Mouse (Mus musculus) olfactory bulb, adult 2 months (tissue): ENCODE data around the gene Mtcl1. TPM values are rescaled to one million over a fixed set of nuclear protein-coding genes. Genes with fewer than 3 reads are reported as not detected.
A peak's percentile ranks its signal among the peaks of the same experiment; 100 is the strongest.

ENCODE experiments used
- H3K27ac ChIP-seq: fragments of 200-500 bp; 2 replicates; pipeline ENCODE4 v1.5.1; 2012; ENCODE audit warnings: low read depth, low read length; ENCODE audit not compliant: insufficient read depth
- H3K4me1 ChIP-seq: fragments of 200-500 bp; 2 replicates; pipeline ENCODE4 v1.6.1; 2012; ENCODE audit warnings: low read length; ENCODE audit not compliant: control insufficient read depth, insufficient read depth
- H3K4me3 ChIP-seq: fragments of 200-500 bp; 2 replicates; pipeline ENCODE4 v1.5.1; 2012; ENCODE audit warnings: mild to moderate bottlenecking, low read depth, low read length, moderate library complexity; ENCODE audit not compliant: insufficient read depth
- CTCF ChIP-seq: fragments of 200-500 bp; IDR thresholded peaks from 2 replicates; pipeline ENCODE4 v1.5.1; 2012; ENCODE audit warnings: low read depth, mild to moderate bottlenecking, low read length, moderate library complexity; ENCODE audit not compliant: insufficient read depth
- POLR2A ChIP-seq: fragments of 200-500 bp; IDR thresholded peaks from 2 replicates; pipeline ENCODE4 v1.6.1; 2012; ENCODE audit warnings: mild to moderate bottlenecking, low read depth, low read length, moderate library complexity; ENCODE audit not compliant: insufficient read depth
- WGBS: fragments of 180-500 bp; shearing (Covaris S2); methylation state at CpG from one replicate; pipeline ENCODE4 v1.1.7; 2018; 5-methylcytosine and 5-hydroxymethylcytosine counted together
- polyA plus RNA-seq: library from polyadenylated mRNA; stranded (reverse); fragments of >200 nt; gene quantifications from 2 replicates; pipeline ENCODE4 v1.2.4, GENCODE M21; 2012; ENCODE audit warnings: low replicate concordance; ENCODE audit not compliant: missing spikeins, insufficient read depth, insufficient read length

The Mtcl1 gene
- polyA plus RNA-seq, 1 experiment = not detected

DNA sequence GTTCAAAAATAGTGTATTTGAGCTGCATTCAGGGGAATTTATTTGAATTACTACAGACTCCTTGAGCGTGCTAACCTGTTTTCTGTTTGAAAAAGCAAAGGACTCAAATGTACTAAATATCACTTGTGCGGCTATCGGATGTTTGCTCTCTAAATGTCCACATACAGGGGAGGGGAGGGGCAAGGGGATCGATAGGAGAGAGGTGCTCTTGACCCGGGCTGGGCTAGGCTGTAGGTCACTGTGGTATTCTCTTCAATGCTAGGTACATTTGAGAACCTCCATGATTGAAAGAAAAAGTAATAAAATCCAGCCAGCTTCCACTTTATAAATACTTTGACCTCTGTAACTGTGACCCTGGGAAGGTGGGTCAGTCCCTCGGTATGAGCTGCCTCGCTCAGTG is 33.1 kb downstream of the Mtcl1 start:
- Histone ChIP-seq H3K27ac (peak overlapping the region; percentile 47), H3K4me3 (peak overlapping the region; percentile 29), H3K4me1 (peaks cover 24% of the 10 kb centered on the region)
- WGBS = 62% methylated on average over 7 of the region's 7 CpGs
- TF ChIP-seq CTCF (no peak), POLR2A (no peak)

DNA sequence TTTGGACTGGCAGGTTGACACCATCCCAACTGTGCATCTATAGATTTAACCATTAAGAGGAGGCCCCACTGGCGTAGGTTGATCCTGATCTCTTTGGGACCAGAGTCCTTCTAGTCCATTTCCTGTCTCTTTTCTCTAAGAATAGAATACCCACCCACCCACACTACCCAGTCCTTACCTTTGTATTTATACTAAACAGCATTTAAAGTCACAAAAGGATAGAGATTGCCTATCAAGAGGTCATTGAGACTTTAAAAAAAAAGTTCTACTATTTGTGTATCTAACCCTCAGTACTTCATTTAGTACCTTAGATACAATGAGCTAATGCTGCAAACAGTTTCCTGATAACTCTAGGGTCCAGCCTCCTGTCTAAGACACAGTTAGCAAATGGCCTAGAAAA is 35.2 kb downstream of the Mtcl1 start:
- TF ChIP-seq CTCF (no peak), POLR2A (no peak)
- Histone ChIP-seq H3K4me1 (peaks cover 22% of the 10 kb centered on the region), H3K4me3 (no peak overlapping the region), H3K27ac (no peak overlapping the region)
- WGBS = 91% methylated on average over 1 of the region's 1 CpGs

DNA sequence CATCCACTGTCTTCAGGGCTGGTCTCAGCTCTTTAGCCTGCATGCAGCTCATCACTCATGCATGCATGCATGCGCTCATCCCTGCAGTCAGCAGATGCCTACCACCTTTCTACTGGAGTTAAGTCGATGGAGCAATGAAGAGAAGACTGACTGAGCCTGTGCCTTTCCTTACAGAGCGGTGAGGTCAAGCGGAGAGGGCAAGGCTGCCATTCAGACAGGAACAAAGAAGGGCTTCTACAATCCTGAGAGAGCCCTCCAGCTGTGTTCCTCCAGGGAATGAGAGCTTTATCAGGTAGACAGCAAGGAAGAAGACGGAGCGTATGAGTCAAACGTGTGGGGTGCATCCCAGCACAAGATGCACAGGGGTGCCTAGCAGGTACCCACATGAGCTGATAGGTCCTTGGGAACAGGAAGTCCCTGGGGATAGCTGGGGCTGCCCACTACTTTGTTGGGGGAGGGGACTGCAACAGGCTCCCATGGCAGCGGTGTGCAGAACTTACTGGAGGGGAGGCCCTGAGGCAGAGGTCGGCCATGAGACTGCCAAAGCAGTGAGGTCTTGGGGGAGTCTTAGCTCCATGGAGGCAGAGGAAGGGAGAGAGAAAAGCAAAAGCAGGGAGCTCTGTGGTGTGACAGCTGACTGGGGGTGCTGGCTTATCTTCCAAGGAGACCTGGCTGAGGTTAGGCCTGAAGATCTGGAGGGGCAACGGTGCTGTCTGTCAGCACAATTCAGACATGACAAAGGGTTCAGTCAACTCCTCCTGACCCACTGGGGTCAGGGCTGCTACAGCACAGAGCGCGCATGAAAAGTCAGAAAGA is 37.2 kb downstream of the Mtcl1 start:
- H3K4me3 ChIP-seq = no peak overlapping the region
- no peak for TF ChIP-seq CTCF
- no peak for TF ChIP-seq POLR2A
- H3K4me1 ChIP-seq = peaks cover 16% of the 10 kb centered on the region
- H3K27ac ChIP-seq = no peak overlapping the region
- WGBS = 69% methylated on average over 12 of the region's 12 CpGs

DNA sequence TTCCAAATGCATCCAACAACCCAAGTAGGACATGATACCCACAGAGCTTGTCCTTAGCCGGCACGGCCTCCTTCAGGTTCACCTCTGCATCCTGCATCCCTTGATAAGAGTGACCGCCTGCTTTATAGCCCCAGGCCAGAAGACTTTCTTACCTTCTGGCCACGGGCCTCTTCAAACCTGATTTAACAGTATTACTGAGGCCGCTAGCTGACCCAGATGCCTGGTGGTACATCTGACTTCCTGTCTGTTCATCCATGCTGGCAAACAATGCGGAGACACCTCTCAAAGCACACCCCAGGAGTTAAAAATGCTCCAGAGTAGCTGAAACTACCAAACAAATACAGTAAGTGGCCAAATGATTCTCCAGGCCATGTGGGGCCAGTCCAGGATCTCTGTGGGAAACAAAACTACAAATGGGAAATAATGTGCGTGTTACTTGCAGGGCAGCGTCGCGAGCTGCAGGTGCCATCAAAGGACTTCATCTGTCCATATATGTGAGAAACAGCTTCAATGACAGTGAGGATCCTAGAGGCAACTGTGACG is 38.6 kb downstream of the Mtcl1 start:
- TF ChIP-seq POLR2A (no peak), CTCF (no peak)
- H3K27ac ChIP-seq = no peak overlapping the region
- 92% methylated on average over 11 of the region's 11 CpGs for WGBS

DNA sequence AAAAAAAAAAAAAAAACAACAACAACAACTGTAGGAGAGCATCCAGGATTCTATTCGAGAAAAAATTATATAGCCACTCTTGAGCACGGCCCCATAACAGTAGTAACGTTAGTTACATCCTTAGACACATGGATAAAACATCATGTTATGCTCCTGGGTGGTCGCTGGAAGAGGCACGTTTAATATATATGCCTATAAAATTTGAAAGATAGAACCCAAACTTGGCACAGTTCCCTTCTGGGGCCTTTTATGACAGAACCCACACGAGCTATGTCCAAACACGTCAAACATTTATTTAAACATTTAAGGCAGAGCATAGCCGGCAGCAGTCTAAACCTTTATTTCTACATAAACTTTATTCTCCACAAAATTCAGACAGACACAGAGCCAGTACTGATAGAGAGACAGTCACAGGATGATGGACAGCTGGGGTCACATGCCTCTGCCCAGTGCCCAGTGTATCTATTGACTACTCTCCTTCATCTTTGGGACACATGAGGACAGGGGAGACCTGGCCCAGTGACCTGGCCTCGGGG is 40.4 kb downstream of the Mtcl1 start:
- Histone ChIP-seq H3K4me3 (no peak overlapping the region), H3K4me1 (peaks cover 17% of the 10 kb centered on the region), H3K27ac (no peak overlapping the region)
- TF ChIP-seq CTCF (no peak), POLR2A (no peak)
- WGBS = 87% methylated on average over 9 of the region's 9 CpGs

More for the DNA sequence above, 38.6 kb downstream of the Mtcl1 start:
- H3K4me3 ChIP-seq = no peak overlapping the region
- peaks cover 10% of the 10 kb centered on the region for H3K4me1 ChIP-seq

DNA sequence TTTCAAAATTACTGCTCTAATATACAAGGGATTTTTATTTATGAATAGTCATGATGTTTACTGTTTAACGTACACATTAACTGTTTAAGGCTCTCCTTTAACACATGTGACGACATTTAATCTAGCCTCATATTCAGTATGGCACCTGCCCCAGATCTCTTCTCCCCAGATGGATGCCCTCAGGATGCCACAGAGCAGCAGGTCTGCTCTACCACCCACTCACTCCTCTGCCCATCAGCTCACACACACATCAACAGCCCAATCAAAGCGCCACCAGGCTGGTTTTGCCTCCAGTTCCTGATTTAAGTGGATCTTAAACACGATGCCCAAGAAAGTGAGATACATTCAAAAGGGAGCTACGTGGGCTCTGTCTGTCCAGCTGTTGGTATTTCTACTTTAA is 41.1 kb downstream of the Mtcl1 start:
- Histone ChIP-seq H3K27ac (no peak overlapping the region), H3K4me1 (peaks cover 17% of the 10 kb centered on the region), H3K4me3 (no peak overlapping the region)
- 96% methylated on average over 5 of the region's 5 CpGs for WGBS
- TF ChIP-seq CTCF = no peak
- no peak for TF ChIP-seq POLR2A

DNA sequence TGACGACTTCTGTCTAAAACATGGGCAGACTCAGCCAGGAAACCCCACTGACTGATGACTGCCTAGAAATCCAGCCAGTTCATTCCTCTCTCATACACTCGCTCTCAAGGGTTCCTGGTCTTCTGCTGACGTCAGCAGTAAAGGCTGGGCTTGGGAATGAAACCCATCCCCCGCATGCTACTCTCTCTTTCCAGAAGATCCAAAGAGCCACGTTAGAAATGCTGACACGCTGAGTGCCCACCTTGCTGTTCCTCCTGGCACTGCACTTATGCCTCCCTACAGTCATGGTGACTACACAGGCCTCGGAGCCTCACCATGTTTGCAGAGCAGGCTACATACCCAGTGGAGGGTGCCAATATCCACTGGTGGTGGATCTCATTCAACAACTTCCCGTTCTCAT is 41.7 kb downstream of the Mtcl1 start:
- H3K4me1 ChIP-seq = peaks cover 17% of the 10 kb centered on the region
- TF ChIP-seq CTCF = no peak
- no peak for TF ChIP-seq POLR2A
- H3K4me3 ChIP-seq = no peak overlapping the region
- H3K27ac ChIP-seq = no peak overlapping the region
- WGBS = 72% methylated on average over 8 of the region's 8 CpGs

DNA sequence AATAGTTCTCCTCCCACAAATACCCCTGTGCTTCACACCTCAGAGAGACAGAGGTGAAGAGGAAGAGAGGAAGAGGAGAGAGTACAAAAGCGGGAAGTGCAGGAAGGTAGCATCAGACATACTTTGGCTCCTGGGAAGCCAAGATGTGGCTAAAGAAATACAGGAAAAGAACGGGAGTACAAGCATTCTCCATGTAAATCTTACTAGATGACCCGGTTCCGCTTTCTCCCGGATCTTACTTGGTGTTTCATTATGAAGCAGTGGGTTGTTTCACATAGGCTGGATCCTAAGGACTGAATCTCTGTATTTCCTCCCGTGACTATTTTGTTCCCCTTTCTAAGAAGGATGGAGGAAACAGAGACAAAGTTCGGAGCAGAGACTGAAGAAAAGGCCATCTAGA is 43.9 kb downstream of the Mtcl1 start:
- H3K27ac ChIP-seq = no peak overlapping the region
- TF ChIP-seq POLR2A (no peak), CTCF (no peak)
- peaks cover 11% of the 10 kb centered on the region for H3K4me1 ChIP-seq
- whole genome bisulfite sequencing = 62% methylated on average over 7 of the region's 7 CpGs
- no peak overlapping the region for H3K4me3 ChIP-seq

DNA sequence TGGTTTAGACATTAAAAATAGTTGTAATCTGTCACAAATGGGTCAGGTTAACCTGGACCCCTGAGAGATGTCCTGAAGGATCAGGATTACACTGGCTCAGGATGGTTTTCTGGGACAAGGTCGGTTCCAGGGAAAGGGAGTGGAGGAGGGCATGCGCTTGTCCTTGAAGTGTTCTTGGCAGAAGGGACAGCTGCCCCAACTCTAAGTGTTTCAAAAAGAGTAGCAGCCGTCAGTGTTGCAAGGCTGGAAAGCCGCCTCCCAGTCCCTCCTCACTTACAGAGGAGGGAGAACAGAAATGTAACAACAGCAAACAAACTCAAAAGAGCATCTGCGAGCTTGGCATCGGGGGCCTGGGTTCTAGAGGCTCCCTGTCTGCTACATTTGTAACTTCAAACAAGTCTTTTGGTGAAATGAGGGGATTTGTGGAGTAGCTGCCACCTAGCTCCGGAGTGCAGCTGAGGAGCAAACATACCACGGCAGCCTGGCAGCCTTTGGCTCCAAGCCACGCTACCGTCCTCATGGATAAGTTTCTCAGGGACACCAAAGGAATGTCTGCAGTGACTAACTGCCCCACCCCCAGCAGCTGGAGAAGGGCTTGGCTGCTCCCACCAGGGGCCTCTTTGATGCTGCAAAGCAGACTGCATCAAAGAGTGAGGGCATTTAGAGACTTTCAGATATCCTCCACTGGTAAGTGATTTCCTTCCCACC is 44.5 kb downstream of the Mtcl1 start:
- Histone ChIP-seq H3K27ac (no peak overlapping the region), H3K4me1 (peaks cover 11% of the 10 kb centered on the region), H3K4me3 (no peak overlapping the region)
- no peak for TF ChIP-seq POLR2A
- TF ChIP-seq CTCF = no peak
- 31% methylated on average over 10 of the region's 10 CpGs for WGBS
